Mouse (Mus musculus) cerebellum, adult 11-12 months (tissue): ENCODE measurements around the gene Olfr922.

Source experiments
- DNase-seq: peaks from one replicate; pipeline ENCODE4 v3.0.0; 2022

The Olfr922 gene

GRCm38 (mm10) chr9:38814314-38814713 lies at the start of gene Olfr922:
TSS of gene Olfr922 (plus strand) at chr9:38814614.
- no peak for DNase-seq

DNA sequence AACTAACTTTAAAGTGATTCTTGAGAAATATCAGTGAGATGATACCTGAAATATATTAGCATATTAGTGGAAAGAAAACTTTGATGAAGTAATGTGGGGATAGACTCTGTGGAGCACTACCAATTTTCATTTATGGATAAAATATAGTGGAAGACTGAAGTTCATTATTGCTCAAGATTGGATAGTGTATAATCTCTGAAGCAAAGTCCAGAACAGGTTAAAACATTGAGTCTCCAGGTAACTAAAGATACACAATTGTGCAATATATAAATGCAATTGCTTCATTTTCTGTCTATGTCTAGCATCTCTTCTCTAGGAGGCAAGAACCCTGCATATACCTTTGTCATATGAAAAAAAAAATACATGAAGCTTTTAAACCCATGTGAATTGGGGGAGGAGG lies 41.6 kb upstream of the Olfr922 start, which contains the start of gene Olfr921:
TSS of gene Olfr921 (plus strand) at position 301 of the 400 bp plus-strand sequence.
- DNase-seq, result no peak

- no peak for DNase-seq
Measured at GRCm38 (mm10) chr9:38792689-38793088, 21.7 kb upstream of the Olfr922 start.

GRCm38 (mm10) chr9:38805696-38806095 lies 8.7 kb upstream of the Olfr922 start:
- no peak for DNase-seq

GRCm38 (mm10) chr9:38815458-38815986 lies 1.1 kb downstream of the Olfr922 start:
- no peak for DNase-seq

- DNase-seq, result no peak
Measured at GRCm38 (mm10) chr9:38826245-38826644, 11.8 kb downstream of the Olfr922 start, which contains the start of gene Olfr923. TSS of gene Olfr923 (plus strand) at chr9:38826545.

GRCm38 (mm10) chr9:38833027-38833426 lies 18.6 kb downstream of the Olfr922 start:
- no peak for DNase-seq

GRCm38 (mm10) chr9:38844149-38844548 lies 29.7 kb downstream of the Olfr922 start, which contains the start of gene Olfr924:
TSS of gene Olfr924 (plus strand) at chr9:38844449.
- no peak for DNase-seq

DNA sequence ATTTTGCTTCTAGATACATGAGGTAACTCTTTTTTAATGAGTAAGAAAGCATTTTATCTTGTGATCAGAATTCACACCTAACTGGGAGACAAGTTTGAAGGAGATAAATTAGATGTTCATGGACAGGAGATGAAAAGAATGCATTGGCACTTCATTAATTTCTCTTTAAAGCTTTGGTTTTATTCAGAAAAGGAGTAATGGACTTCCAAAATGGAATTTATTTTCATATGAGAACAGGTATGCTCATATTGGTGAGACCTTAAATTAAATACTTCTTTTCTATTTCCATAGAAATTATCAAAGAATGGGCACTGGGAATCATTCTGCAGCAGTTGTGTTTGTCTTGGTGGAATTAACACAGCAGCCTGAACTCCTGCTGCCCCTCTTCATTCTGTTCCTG lies 40.3 kb downstream of the Olfr922 start, which contains the start of gene Olfr26:
TSS of gene Olfr26 (plus strand) at position 301 of the 400 bp plus-strand sequence.
- no peak for DNase-seq
